Mouse (Mus musculus) limb, embryonic 12.5 days (tissue): ENCODE results near the gene Sdha. TPM values are rescaled to one million over a fixed set of nuclear protein-coding genes. Genes with fewer than 3 reads are reported as not detected.

ENCODE experiments used
- ATAC-seq: fragments of 200-750 bp; cut with Nextera tagmentation; 2 replicates; pipeline ENCODE4 v1.8.0; 2017; ENCODE audit warnings: low read depth, moderate TSS enrichment; ENCODE audit not compliant: insufficient number of reproducible peaks, insufficient read depth, low FRiP score, low TSS enrichment
- H3K27ac ChIP-seq: fragments of 300-500 bp; sonication (generic); 2 replicates; pipeline ENCODE4 v1.5.1; 2016; ENCODE audit warnings: mild to moderate bottlenecking, moderate library complexity
- H3K27me3 ChIP-seq: fragments of 300-500 bp; sonication (generic); 2 replicates; pipeline ENCODE4 v1.6.1; 2016; ENCODE audit warnings: mild to moderate bottlenecking, moderate library complexity
- H3K36me3 ChIP-seq: fragments of 300-500 bp; sonication (generic); 2 replicates; pipeline ENCODE4 v1.6.1; 2016; ENCODE audit warnings: mild to moderate bottlenecking, moderate library complexity
- H3K4me1 ChIP-seq: fragments of 300-500 bp; sonication (generic); replicated peaks from 2 replicates; pipeline ENCODE4 v1.6.1; 2016
- H3K4me2 ChIP-seq: fragments of 300-500 bp; sonication (generic); 2 replicates; pipeline ENCODE4 v1.6.1; 2016; ENCODE audit warnings: mild to moderate bottlenecking, moderate library complexity
- H3K4me3 ChIP-seq: fragments of 300-500 bp; sonication (generic); replicated peaks from 2 replicates; pipeline ENCODE4 v1.5.1; 2016; ENCODE audit warnings: mild to moderate bottlenecking
- H3K9ac ChIP-seq: fragments of 300-500 bp; sonication (generic); replicated peaks from 2 replicates; pipeline ENCODE4 v1.6.1; 2016; ENCODE audit warnings: mild to moderate bottlenecking, moderate library complexity
- H3K9me3 ChIP-seq: fragments of 300-500 bp; sonication (generic); 2 replicates; pipeline ENCODE4 v1.6.1; 2016; ENCODE audit warnings: mild to moderate bottlenecking, moderate library complexity
- WGBS: fragments of 180-500 bp; shearing (Covaris S2); methylation state at CpG from one replicate; pipeline ENCODE4 v1.1.7; 2016; 5-methylcytosine and 5-hydroxymethylcytosine counted together
- polyA plus RNA-seq: library from polyadenylated mRNA; unstranded; fragments of >200 nt; fragmentation: Nextera tagmentation; extraction: Ambion mirVana; gene quantifications from 2 replicates; pipeline ENCODE4 v1.2.1, GENCODE M21; 2016

Sdha gene
- polyA plus RNA-seq, 1 experiment from 2014 or later, result 235 TPM

DNA sequence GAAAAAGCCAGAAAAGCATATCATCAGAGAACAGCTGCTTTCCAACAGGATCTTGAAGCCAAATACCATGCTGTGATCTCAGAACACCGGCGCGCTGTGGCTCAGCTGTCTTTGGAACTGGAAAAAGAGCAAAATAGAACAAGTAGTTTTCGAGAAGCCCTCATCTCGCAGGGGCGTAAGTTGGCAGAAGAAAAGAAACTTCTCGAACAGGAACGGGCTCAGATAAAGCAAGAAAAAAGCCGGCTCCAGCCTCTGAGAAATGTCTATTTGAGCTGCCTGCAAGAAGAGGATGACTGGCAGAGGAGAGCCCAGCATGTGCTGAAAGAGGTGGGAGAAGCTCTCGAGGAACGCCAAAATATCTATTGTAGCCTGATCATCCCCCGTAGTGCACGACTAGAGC is 6.4 kb upstream of the Sdha start:
- no peak overlapping the region for H3K4me3 ChIP-seq
- H3K4me1 ChIP-seq, result no peaks in the 10 kb centered on the region
- no peak overlapping the region for H3K4me2 ChIP-seq
- peaks cover 82% of the 10 kb centered on the region for H3K36me3 ChIP-seq
- WGBS, result 96% methylated on average over 13 of the region's 13 CpGs
- no peaks in the 10 kb centered on the region for H3K9me3 ChIP-seq
- ATAC-seq, result no peak
- H3K27ac ChIP-seq, result no peak overlapping the region
- no peaks in the 10 kb centered on the region for H3K27me3 ChIP-seq
- H3K9ac ChIP-seq, result no peak overlapping the region

DNA sequence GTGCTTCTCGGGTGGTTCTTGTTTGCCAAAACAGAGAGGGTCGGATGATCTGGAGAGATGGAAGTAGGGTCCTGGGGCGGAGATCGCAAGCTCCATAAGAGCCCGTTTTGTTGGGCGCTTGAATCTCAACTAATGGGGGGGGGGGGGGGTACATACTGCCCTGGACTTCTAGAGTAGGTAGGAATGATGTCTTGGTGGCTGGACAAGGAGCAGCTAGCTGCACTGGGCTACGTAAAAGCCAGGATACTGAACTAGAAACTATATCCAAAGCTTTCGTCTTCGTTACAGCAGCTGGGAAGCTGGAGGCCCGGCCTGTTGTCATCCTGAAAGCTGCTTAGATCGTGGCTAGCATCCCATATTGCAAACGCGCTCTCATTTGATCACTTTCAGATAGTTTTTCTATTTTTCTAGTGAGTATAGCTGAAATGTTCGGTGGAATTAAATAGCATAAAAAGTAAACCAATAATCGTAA is 391 bp upstream of the Sdha start:
- Histone ChIP-seq H3K9me3 (no peaks in the 10 kb centered on the region), H3K36me3 (peaks cover 26% of the 10 kb centered on the region), H3K4me1 (peaks cover 13% of the 10 kb centered on the region), H3K4me3 (peak overlapping the region; percentile 77), H3K27me3 (no peaks in the 10 kb centered on the region), H3K4me2 (peak overlapping the region; percentile 64), H3K9ac (peak overlapping the region; percentile 87), H3K27ac (peak overlapping the region; percentile 82)
- 1% methylated on average over 15 of the region's 15 CpGs for whole genome bisulfite sequencing
- ATAC-seq, result peak; percentile 44

GRCm38 (mm10) chr13:74341036-74341435 is 9.0 kb downstream of the Sdha start:
- ATAC-seq, result no peak; the same call in 1 of the 2 replicates
- Histone ChIP-seq H3K9me3 (no peaks in the 10 kb centered on the region), H3K27me3 (no peaks in the 10 kb centered on the region), H3K9ac (no peak overlapping the region), H3K4me2 (no peak overlapping the region), H3K36me3 (peaks cover 75% of the 10 kb centered on the region), H3K27ac (no peak overlapping the region), H3K4me3 (no peak overlapping the region), H3K4me1 (no peaks in the 10 kb centered on the region)
- 58% methylated on average over 3 of the region's 3 CpGs for WGBS

DNA sequence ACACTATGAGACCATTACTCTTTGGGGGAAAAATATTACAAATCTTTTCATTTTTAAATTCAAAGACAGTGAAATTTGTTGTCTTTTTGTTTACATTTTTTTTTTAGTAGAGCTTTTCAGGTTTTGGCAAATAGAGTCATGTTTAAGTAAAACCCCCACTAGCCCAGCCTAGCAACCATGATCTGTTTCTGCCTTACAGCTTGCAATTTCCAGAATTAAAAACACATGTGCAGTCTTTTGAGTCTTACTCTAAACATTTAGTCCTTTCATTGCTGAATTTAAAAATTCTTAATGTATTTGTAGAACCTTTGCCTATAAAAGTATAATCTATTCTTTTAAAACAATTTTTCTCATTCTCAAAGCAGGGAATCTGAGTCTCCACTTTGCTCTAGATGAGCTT is 20.8 kb downstream of the Sdha start:
- no peak overlapping the region for H3K27ac ChIP-seq
- H3K27me3 ChIP-seq, result no peaks in the 10 kb centered on the region
- H3K9ac ChIP-seq, result no peak overlapping the region
- ATAC-seq, result no peak
- no peak overlapping the region for H3K4me3 ChIP-seq
- no peaks in the 10 kb centered on the region for H3K9me3 ChIP-seq
- no peak overlapping the region for H3K4me2 ChIP-seq
- no peaks in the 10 kb centered on the region; the same call in 1 of the 2 replicates for H3K4me1 ChIP-seq
- H3K36me3 ChIP-seq, result peaks cover 82% of the 10 kb centered on the region

DNA sequence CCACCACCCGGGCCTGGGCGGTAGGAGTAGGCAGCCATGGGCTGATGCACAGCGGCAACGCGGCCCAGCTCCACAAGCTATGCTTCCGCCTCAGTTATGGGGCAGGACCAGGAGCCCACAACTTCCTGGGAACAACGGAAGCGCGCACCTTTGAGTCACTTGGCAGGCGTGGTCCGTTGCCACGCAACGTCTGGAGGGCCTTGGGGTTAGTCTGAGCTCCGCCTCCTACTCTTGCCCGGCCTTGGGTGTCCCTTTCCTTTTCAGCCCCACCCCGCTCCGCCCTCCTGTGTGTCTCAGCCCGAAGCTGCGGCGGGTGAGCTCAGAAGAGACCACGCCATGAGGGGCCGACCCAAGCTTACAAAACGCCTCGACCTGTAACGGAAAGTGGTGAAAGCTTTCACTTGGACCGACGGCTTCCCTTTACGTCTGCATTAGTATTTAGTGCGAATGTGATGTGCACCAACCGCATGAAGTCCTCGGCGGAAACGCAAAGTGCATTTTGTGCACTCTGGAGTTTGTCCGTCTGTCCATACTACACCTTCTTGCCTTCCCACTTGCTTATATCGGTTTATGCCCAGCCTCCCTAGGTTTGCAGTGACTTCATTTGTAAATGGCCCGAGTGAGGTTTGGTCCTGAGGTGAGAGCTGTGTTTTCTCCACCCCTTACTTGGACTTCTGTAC is 32.8 kb downstream of the Sdha start, which contains the start of gene Pdcd6:
Pdcd6 (minus strand) TSS at position 411 of the 680 bp plus-strand sequence.
- H3K4me3 ChIP-seq, result peak within 1 kb of the TSS; percentile 91
- peak within 1 kb of the TSS; percentile 69 for H3K27ac ChIP-seq
- WGBS, result under 1% methylated on average over 36 of the region's 36 CpGs
- H3K27me3 ChIP-seq, result no peaks in the 10 kb centered on the region
- H3K4me2 ChIP-seq, result peak within 1 kb of the TSS; percentile 80
- H3K4me1 ChIP-seq, result peaks cover 12% of the 10 kb centered on the region
- ATAC-seq, result peak; percentile 99
- peaks cover 35% of the 10 kb centered on the region for H3K36me3 ChIP-seq
- no peaks in the 10 kb centered on the region for H3K9me3 ChIP-seq
- H3K9ac ChIP-seq, result peak within 1 kb of the TSS; percentile 81

- ATAC-seq, result peak; percentile 62; the same call in 1 of the 2 replicates
- H3K4me1 ChIP-seq, result peaks cover 12% of the 10 kb centered on the region
- 4% methylated on average over 15 of the region's 15 CpGs for WGBS
- peak overlapping the region; percentile 69 for H3K27ac ChIP-seq
- H3K36me3 ChIP-seq, result peaks cover 29% of the 10 kb centered on the region
- H3K4me3 ChIP-seq, result peak overlapping the region; percentile 91
- H3K4me2 ChIP-seq, result peak overlapping the region; percentile 80
- H3K9ac ChIP-seq, result peak overlapping the region; percentile 81
- H3K27me3 ChIP-seq, result no peaks in the 10 kb centered on the region
- no peaks in the 10 kb centered on the region for H3K9me3 ChIP-seq
Measured at GRCm38 (mm10) chr13:74316789-74317169, 33.3 kb downstream of the Sdha start.

DNA sequence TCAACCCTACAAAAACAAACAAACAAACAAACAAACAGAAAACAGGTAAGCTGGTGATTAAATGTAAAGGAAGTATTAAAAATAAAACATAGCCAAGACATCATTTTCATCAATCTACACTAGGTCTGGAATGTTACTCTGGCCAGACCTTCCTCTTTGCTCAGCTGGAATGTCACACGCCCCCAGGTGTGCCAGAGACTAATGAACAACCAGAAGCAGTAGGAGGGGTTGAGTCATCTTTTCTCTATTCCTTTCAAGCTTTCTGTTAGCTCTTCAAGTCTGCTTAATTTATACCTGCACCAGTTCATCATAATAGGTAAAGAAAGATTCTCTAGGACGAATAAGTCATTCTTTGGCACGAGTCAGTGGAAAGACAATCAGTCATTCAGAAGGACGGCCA is 33.7 kb downstream of the Sdha start:
- peak overlapping the region; percentile 91 for H3K4me3 ChIP-seq
- no peaks in the 10 kb centered on the region for H3K27me3 ChIP-seq
- 25% methylated on average over 4 of the region's 4 CpGs for WGBS
- no peaks in the 10 kb centered on the region for H3K9me3 ChIP-seq
- no peak for ATAC-seq
- no peak overlapping the region for H3K27ac ChIP-seq
- H3K9ac ChIP-seq, result peak overlapping the region; percentile 81
- peaks cover 25% of the 10 kb centered on the region for H3K36me3 ChIP-seq
- peak overlapping the region; percentile 80 for H3K4me2 ChIP-seq
- H3K4me1 ChIP-seq, result peaks cover 12% of the 10 kb centered on the region

DNA sequence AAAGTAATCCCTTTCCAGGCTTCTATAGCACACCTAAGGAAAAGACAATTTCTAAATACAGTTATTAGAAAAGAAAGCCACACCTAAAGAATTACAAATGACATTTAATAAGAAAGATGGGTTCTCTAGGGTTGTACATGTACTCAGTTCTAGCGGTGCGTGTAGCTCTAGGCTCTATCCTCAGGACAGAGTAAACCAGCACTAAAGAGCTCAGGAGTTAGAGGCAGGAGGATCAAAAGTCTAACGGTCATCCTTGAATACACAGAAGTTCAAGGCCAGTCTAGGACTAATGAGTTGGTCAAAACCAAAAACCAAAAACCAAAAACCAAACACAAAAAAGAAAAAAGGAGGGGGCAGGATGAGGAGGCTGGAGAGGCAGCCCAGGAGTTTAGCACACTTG is 35.5 kb downstream of the Sdha start:
- 96% methylated on average over 3 of the region's 3 CpGs for WGBS
- Histone ChIP-seq H3K36me3 (peaks cover 25% of the 10 kb centered on the region), H3K27ac (no peak overlapping the region), H3K27me3 (no peaks in the 10 kb centered on the region), H3K4me2 (no peak overlapping the region), H3K9ac (no peak overlapping the region), H3K9me3 (no peaks in the 10 kb centered on the region), H3K4me3 (no peak overlapping the region), H3K4me1 (peaks cover 12% of the 10 kb centered on the region)
- ATAC-seq, result no peak

DNA sequence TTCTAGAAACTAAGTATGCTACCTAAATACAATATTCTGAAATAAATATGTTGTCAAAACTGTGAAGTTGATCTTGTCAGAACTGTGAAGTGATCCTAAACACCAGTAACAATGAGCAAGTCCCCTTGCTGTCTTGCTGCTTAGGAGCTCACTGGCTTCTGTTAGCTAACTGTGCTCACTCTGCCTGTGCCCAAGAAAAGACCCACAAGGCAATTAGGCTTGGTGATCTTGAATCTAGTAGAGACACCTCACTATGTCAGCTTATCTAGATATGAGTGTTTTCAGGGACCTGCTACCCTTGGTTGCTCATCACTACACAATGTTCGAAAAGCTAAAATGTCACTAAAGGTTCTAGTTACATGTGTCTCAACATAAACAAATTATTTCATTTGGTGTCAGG is 44.3 kb downstream of the Sdha start:
- Histone ChIP-seq H3K4me1 (no peaks in the 10 kb centered on the region), H3K27ac (no peak overlapping the region), H3K27me3 (no peaks in the 10 kb centered on the region), H3K9me3 (no peaks in the 10 kb centered on the region), H3K9ac (no peak overlapping the region), H3K4me2 (no peak overlapping the region), H3K36me3 (peaks cover 82% of the 10 kb centered on the region), H3K4me3 (no peak overlapping the region)
- no peak for ATAC-seq
- 95% methylated on average over 1 of the region's 1 CpGs for whole genome bisulfite sequencing

DNA sequence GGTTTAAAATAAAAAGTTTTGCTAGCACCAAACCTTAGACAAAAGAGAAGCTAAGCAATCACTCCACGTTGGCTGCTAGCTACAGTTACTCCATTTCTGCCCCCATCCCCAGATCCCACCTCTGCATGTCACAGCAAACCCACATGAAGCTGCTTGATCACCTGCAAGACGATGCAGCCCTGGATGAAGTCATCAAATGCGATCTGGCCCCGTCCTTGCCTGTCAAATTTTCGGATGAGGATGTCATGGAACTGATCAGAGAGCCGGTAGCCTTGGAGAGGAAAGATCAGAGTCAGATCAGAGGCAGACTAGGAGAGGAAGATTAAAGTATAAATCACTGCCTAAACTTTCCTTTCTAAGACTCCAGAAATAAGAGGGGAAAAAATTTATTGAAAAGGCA is 44.7 kb downstream of the Sdha start:
- no peak for ATAC-seq
- no peak overlapping the region for H3K9ac ChIP-seq
- no peaks in the 10 kb centered on the region for H3K9me3 ChIP-seq
- H3K4me2 ChIP-seq, result no peak overlapping the region
- no peaks in the 10 kb centered on the region for H3K27me3 ChIP-seq
- no peaks in the 10 kb centered on the region for H3K4me1 ChIP-seq
- peaks cover 78% of the 10 kb centered on the region for H3K36me3 ChIP-seq
- WGBS, result 87% methylated on average over 6 of the region's 6 CpGs
- H3K4me3 ChIP-seq, result no peak overlapping the region
- H3K27ac ChIP-seq, result no peak overlapping the region

- WGBS, result 83% methylated on average over 10 of the region's 10 CpGs
- H3K36me3 ChIP-seq, result peaks cover 49% of the 10 kb centered on the region
- no peaks in the 10 kb centered on the region for H3K27me3 ChIP-seq
- ATAC-seq, result no peak
- no peak overlapping the region for H3K9ac ChIP-seq
- H3K9me3 ChIP-seq, result no peaks in the 10 kb centered on the region
- no peak overlapping the region for H3K27ac ChIP-seq
- H3K4me3 ChIP-seq, result no peak overlapping the region
- H3K4me1 ChIP-seq, result no peaks in the 10 kb centered on the region
- no peak overlapping the region for H3K4me2 ChIP-seq
Measured at GRCm38 (mm10) chr13:74302050-74303037, 47.7 kb downstream of the Sdha start.
